Mouse (Mus musculus) bone marrow, adult 2 months (tissue): Measurements from ENCODE around the gene Sema3b.

ENCODE experiments used
- CTCF ChIP-seq: fragments of 200-500 bp; IDR thresholded peaks from 2 replicates; pipeline ENCODE4 v1.5.1; 2011; ENCODE audit warnings: low read length, control low read depth; ENCODE audit not compliant: control insufficient read depth, insufficient read depth
- POLR2A ChIP-seq: fragments of 200-500 bp; IDR thresholded peaks from 2 replicates; pipeline ENCODE4 v1.6.1; 2011; ENCODE audit warnings: low read depth, mild to moderate bottlenecking, control low read depth, low read length, borderline replicate concordance; ENCODE audit not compliant: control insufficient read depth

- TF ChIP-seq CTCF (no peak), POLR2A (peak; percentile 74; the same call in 1 of the 2 replicates)
These were observed 45.9 kb downstream of the Sema3b start, which contains the start of gene Tusc2 for GRCm38 (mm10) chr9:107563029-107563581.
